Mouse (Mus musculus): Measurements from ENCODE around the gene Trim10. TPM values are rescaled to one million over a fixed set of nuclear protein-coding genes. Genes with fewer than 3 reads are reported as not detected.

The Trim10 gene
- 0.07 TPM for polyA plus RNA-seq (2017; shearing (Covaris generic))

GRCm38 (mm10) chr17:36869284-36869954 lies at the start of gene Trim10:
Gene Trim10, plus strand, starts transcription at chr17:36869574.

GRCm38 (mm10) chr17:36836874-36837647 lies 32.3 kb upstream of the Trim10 start, which contains the start of gene Trim26:
Gene Trim26, plus strand, starts transcription at chr17:36837134.

GRCm38 (mm10) chr17:36866719-36867527 lies 2.5 kb upstream of the Trim10 start, which contains the start of gene Trim15:
Gene Trim15, minus strand, starts transcription at chr17:36867210.

GRCm38 (mm10) chr17:36890073-36890903 lies 20.9 kb downstream of the Trim10 start, which contains the start of gene Trim40:
Gene Trim40, minus strand, starts transcription at chr17:36890123.

GRCm38 (mm10) chr17:36897552-36898205 lies 28.3 kb downstream of the Trim10 start, which contains the start of gene Trim31:
Gene Trim31, plus strand, starts transcription at chr17:36898118.

Other genes with a start within 250 kb of the Trim10 start
- not detected for gene H2-M9, start 226.9 kb upstream of the Trim10 start, polyA plus RNA-seq (2017; shearing (Covaris generic))
- gene H2-M1, start 197.4 kb upstream of the Trim10 start, polyA plus RNA-seq (2017; shearing (Covaris generic)), result not detected
- not detected for gene H2-M10.5, start 96.7 kb upstream of the Trim10 start, polyA plus RNA-seq (2017; shearing (Covaris generic))
- gene H2-M10.6, start 57.4 kb upstream of the Trim10 start, polyA plus RNA-seq (2017; shearing (Covaris generic)), result not detected
- 133 TPM for gene Trim26, start 32.4 kb upstream of the Trim10 start, polyA plus RNA-seq (2017; shearing (Covaris generic))
- gene Trim15, start 2.4 kb upstream of the Trim10 start, polyA plus RNA-seq (2017; shearing (Covaris generic)), result 0.43 TPM
- not detected for gene Trim40, start 20.5 kb downstream of the Trim10 start, polyA plus RNA-seq (2017; shearing (Covaris generic))
- not detected for gene Trim31, start 28.5 kb downstream of the Trim10 start, polyA plus RNA-seq (2017; shearing (Covaris generic))
- 0.17 TPM for gene Rnf39, start 73.3 kb downstream of the Trim10 start, polyA plus RNA-seq (2017; shearing (Covaris generic))
- gene Ppp1r11, start 82.2 kb downstream of the Trim10 start, polyA plus RNA-seq (2017; shearing (Covaris generic)), result 126 TPM
- 85.3 TPM for gene Znrd1, start 89.0 kb downstream of the Trim10 start, polyA plus RNA-seq (2017; shearing (Covaris generic))
- gene Znrd1as, start 89.0 kb downstream of the Trim10 start, polyA plus RNA-seq (2017; shearing (Covaris generic)), result 6.6 TPM
- not detected for gene 2410137M14Rik, start 111.7 kb downstream of the Trim10 start, polyA plus RNA-seq (2017; shearing (Covaris generic))
- not detected for gene H2-M5, start 120.0 kb downstream of the Trim10 start, polyA plus RNA-seq (2017; shearing (Covaris generic))
- not detected for gene Zfp57, start 131.6 kb downstream of the Trim10 start, polyA plus RNA-seq (2017; shearing (Covaris generic))
- gene Mog, start 153.8 kb downstream of the Trim10 start, polyA plus RNA-seq (2017; shearing (Covaris generic)), result not detected
- gene Gabbr1, start 176.4 kb downstream of the Trim10 start, polyA plus RNA-seq (2017; shearing (Covaris generic)), result 12.6 TPM
- gene Olfr90, start 218.9 kb downstream of the Trim10 start, polyA plus RNA-seq (2017; shearing (Covaris generic)), result 0.20 TPM
- not detected for gene Olfr91, start 228.7 kb downstream of the Trim10 start, polyA plus RNA-seq (2017; shearing (Covaris generic))